Mouse (Mus musculus): ENCODE measurements around the gene Cdk2ap2. TPM values are rescaled to one million over a fixed set of nuclear protein-coding genes. Genes with fewer than 3 reads are reported as not detected.
"Not testable (repeated sequence)": the region's sequence is repeated elsewhere in the genome, so short reads cannot be mapped to it uniquely, and the experiment has no call there.

Cdk2ap2 gene
- total RNA-seq (2017), result 13.3 and 18.8 TPM in 2 replicates

GRCm38 (mm10) chr19:4096642-4097440, at the start of gene Cdk2ap2:
Gene Cdk2ap2, plus strand, starts transcription at chr19:4097182.
- peak; percentile 85 to 91 for ATAC-seq (replicated peaks in 1 of 2; ENCODE audit: insufficient read depth in 1 of 2, low FRiP score in 2 of 2, low TSS enrichment in 1 of 2, low read depth in 1 of 2, poor library complexity in 2 of 2, severe bottlenecking in 2 of 2)

- ATAC-seq (replicated peaks in 1 of 2; ENCODE audit: insufficient read depth in 1 of 2, low FRiP score in 2 of 2, low TSS enrichment in 1 of 2, low read depth in 1 of 2, poor library complexity in 2 of 2, severe bottlenecking in 2 of 2), result 0 out of 4 replicates have a peak, but pooled peaks of 1 of the 2 experiments have one; percentile 53
Observed at GRCm38 (mm10) chr19:4047859-4048258, 49.1 kb upstream of the Cdk2ap2 start.

GRCm38 (mm10) chr19:4049069-4049468, 47.9 kb upstream of the Cdk2ap2 start:
- not testable (repeated sequence) for ATAC-seq (replicated peaks in 1 of 2; ENCODE audit: insufficient read depth in 1 of 2, low FRiP score in 2 of 2, low TSS enrichment in 1 of 2, low read depth in 1 of 2, poor library complexity in 2 of 2, severe bottlenecking in 2 of 2)

GRCm38 (mm10) chr19:4051016-4051415, 46.0 kb upstream of the Cdk2ap2 start:
- ATAC-seq (replicated peaks in 1 of 2; ENCODE audit: insufficient read depth in 1 of 2, low FRiP score in 2 of 2, low TSS enrichment in 1 of 2, low read depth in 1 of 2, poor library complexity in 2 of 2, severe bottlenecking in 2 of 2), result no peak

GRCm38 (mm10) chr19:4051741-4052515, 45.1 kb upstream of the Cdk2ap2 start:
- peak in 1 of 2 experiments; percentile 47; a peak in 1 of 4 replicates for ATAC-seq (replicated peaks in 1 of 2; ENCODE audit: insufficient read depth in 1 of 2, low FRiP score in 2 of 2, low TSS enrichment in 1 of 2, low read depth in 1 of 2, poor library complexity in 2 of 2, severe bottlenecking in 2 of 2)

GRCm38 (mm10) chr19:4052516-4053030, 44.4 kb upstream of the Cdk2ap2 start:
- no peak for ATAC-seq (replicated peaks in 1 of 2; ENCODE audit: insufficient read depth in 1 of 2, low FRiP score in 2 of 2, low TSS enrichment in 1 of 2, low read depth in 1 of 2, poor library complexity in 2 of 2, severe bottlenecking in 2 of 2)

- ATAC-seq (replicated peaks in 1 of 2; ENCODE audit: insufficient read depth in 1 of 2, low FRiP score in 2 of 2, low TSS enrichment in 1 of 2, low read depth in 1 of 2, poor library complexity in 2 of 2, severe bottlenecking in 2 of 2), result no peak
Observed at GRCm38 (mm10) chr19:4054613-4055012, 42.4 kb upstream of the Cdk2ap2 start.

- ATAC-seq (replicated peaks in 1 of 2; ENCODE audit: insufficient read depth in 1 of 2, low FRiP score in 2 of 2, low TSS enrichment in 1 of 2, low read depth in 1 of 2, poor library complexity in 2 of 2, severe bottlenecking in 2 of 2), result no peak
Observed at GRCm38 (mm10) chr19:4055216-4055946, 41.6 kb upstream of the Cdk2ap2 start.

- ATAC-seq (replicated peaks in 1 of 2; ENCODE audit: insufficient read depth in 1 of 2, low FRiP score in 2 of 2, low TSS enrichment in 1 of 2, low read depth in 1 of 2, poor library complexity in 2 of 2, severe bottlenecking in 2 of 2), result no peak
Observed at GRCm38 (mm10) chr19:4055947-4056693, 40.9 kb upstream of the Cdk2ap2 start.

- ATAC-seq (replicated peaks in 1 of 2; ENCODE audit: insufficient read depth in 1 of 2, low FRiP score in 2 of 2, low TSS enrichment in 1 of 2, low read depth in 1 of 2, poor library complexity in 2 of 2, severe bottlenecking in 2 of 2), result no peak
Observed at GRCm38 (mm10) chr19:4056727-4057126, 40.3 kb upstream of the Cdk2ap2 start.

- no peak for ATAC-seq (replicated peaks in 1 of 2; ENCODE audit: insufficient read depth in 1 of 2, low FRiP score in 2 of 2, low TSS enrichment in 1 of 2, low read depth in 1 of 2, poor library complexity in 2 of 2, severe bottlenecking in 2 of 2)
Observed at GRCm38 (mm10) chr19:4057389-4057788, 39.6 kb upstream of the Cdk2ap2 start.

- no peak for ATAC-seq (replicated peaks in 1 of 2; ENCODE audit: insufficient read depth in 1 of 2, low FRiP score in 2 of 2, low TSS enrichment in 1 of 2, low read depth in 1 of 2, poor library complexity in 2 of 2, severe bottlenecking in 2 of 2)
Observed at GRCm38 (mm10) chr19:4057962-4058361, 39.0 kb upstream of the Cdk2ap2 start.

- no peak for ATAC-seq (replicated peaks in 1 of 2; ENCODE audit: insufficient read depth in 1 of 2, low FRiP score in 2 of 2, low TSS enrichment in 1 of 2, low read depth in 1 of 2, poor library complexity in 2 of 2, severe bottlenecking in 2 of 2)
Observed at GRCm38 (mm10) chr19:4058581-4058980, 38.4 kb upstream of the Cdk2ap2 start.

GRCm38 (mm10) chr19:4059069-4059740, 37.8 kb upstream of the Cdk2ap2 start, which contains the start of gene Gstp3:
Gene Gstp3, minus strand, starts transcription at chr19:4059569.
- peak; percentile 17 to 51; a peak in 3 of 4 replicates for ATAC-seq (replicated peaks in 1 of 2; ENCODE audit: insufficient read depth in 1 of 2, low FRiP score in 2 of 2, low TSS enrichment in 1 of 2, low read depth in 1 of 2, poor library complexity in 2 of 2, severe bottlenecking in 2 of 2)

GRCm38 (mm10) chr19:4060044-4060898, 36.7 kb upstream of the Cdk2ap2 start:
- not testable (repeated sequence) for ATAC-seq (replicated peaks in 1 of 2; ENCODE audit: insufficient read depth in 1 of 2, low FRiP score in 2 of 2, low TSS enrichment in 1 of 2, low read depth in 1 of 2, poor library complexity in 2 of 2, severe bottlenecking in 2 of 2)

All from hematopoietic stem cell, adult 5-6 weeks (primary cell).